Mouse (Mus musculus) spleen, postnatal 14 days (tissue): ENCODE measurements around the gene Ankrd17.

Source experiments
- DNase-seq, 2 experiments: peaks; one replicate each; pipeline ENCODE4 v3.0.0; 2021 to 2022; ENCODE audit warnings: low spot score in 2 of 2

Ankrd17 gene

GRCm38 (mm10) chr5:90366121-90367066, at the start of gene Ankrd17:
Ankrd17 (minus strand) TSS chr5:90366577.
- DNase-seq = peak; percentile 72 to 85

DNA sequence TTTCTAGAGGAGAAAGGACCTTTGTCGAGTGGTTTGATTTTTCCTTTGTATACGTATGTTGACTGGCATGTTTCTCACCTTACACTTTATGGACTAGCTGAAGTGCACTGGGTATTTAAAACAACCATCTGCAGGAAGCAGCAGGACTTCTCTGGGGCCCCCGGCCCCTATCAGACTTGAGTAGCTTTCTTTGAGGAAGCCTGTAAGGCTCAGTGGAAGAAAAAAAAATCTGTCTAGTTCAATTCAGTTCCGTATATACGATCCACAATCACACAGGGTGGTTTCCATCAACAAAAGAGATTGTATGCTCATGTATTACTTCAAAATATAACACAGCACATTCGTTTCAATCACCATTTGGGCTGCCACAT, 48.5 kb upstream of the Ankrd17 start:
- DNase-seq = no peak

DNA sequence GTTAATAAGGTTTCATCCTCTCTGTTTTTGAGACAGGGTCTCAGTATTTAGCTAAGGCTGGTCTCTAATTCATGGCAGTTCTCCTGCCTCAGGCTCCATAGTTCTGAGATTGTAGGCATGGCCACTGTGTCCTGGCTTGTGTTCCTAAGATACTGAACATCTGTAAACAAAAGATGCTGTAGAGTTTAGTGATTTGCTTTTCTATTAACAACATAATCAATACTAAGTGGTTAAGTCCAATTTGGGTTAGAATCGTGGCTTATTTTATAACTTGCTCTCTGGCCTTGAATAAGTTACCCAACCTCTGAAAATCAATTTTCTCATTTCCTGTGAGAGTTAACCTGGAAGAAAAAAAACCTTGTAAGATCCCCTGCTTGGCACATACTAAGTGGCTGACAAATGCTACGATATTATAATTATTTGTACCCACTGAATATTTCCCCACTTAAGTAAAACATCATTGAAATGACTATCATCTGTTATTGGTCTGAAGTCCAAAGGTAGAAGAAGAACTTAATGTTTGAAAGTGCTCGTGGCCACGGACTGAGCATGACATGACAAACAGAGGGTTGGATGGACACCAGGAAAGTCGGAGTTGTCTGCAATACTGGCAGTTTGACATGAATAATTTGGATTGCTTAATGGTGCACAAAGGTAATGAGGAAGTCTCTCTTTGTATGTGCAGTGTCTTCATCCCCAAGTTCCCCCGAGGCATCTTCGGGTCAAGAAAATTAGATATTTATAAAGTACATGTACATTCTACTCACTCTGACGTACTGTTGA, 48.0 kb upstream of the Ankrd17 start:
- no peak for DNase-seq

- DNase-seq = no peak
Observed at GRCm38 (mm10) chr5:90405210-90405609, 38.8 kb upstream of the Ankrd17 start.

DNA sequence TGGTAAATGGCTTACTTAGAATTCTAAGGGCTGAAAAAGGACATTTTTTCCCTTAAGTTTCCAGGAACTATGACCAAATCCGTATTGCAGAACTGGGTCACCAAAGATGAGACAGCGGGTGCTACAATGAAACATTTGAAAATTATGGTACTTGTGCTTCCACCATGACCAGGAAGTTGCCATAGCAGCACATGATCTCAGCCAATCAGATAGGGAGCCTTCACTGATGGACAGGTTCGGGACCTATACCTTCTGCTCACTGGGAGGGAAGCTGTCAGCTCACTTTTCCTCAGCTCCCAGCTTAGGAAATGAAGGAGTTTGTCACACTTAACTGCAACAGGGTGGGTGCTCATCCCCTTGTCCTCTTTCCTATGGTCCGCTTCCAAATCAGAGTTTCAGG, 30.4 kb upstream of the Ankrd17 start:
- no peak for DNase-seq

GRCm38 (mm10) chr5:90394322-90394721, 27.9 kb upstream of the Ankrd17 start:
- DNase-seq = no peak

GRCm38 (mm10) chr5:90393764-90394163, 27.4 kb upstream of the Ankrd17 start:
- DNase-seq = no peak

DNA sequence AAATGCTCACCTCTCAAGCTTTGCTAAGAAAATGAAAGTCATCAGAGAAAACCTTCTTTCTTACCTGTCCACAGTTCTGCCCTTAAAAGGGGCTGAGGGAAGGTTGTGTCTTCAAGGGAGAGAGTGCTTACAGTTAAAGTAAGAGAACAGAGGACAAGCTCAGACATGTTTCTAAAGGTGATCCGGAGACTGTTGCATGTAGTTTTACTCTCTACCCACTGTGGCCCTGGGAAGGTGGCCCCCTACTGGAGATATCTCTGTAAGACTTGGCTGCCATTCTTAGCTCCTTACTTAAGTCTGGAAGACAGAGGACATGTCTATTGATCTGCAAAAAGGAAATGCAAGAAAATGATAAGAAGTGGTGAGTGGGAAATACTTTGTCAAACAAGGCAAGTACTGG, 16.7 kb upstream of the Ankrd17 start:
- DNase-seq = peak in 1 of 2 experiments; percentile 6

- DNase-seq = no peak
Observed at GRCm38 (mm10) chr5:90381458-90381857, 15.1 kb upstream of the Ankrd17 start.

DNA sequence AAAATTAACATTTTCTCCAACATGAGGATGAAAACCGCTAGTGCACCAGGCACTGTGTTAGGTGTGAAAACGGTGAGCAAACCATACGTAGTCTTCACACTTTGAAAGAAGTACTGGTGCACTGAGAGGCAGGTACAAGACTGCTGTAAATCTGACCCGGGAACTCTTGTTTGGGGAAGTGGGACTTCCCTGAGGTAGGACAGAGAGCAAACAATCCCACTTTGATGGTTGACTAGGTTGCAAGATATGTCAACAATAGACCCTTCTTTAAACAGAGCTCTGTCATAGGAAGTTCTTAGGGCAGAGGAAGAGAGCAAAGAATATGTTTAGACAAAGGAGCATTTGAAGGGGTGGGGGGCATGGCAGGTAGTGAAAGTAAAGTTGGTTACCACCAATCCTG, 7.3 kb upstream of the Ankrd17 start:
- no peak for DNase-seq

DNA sequence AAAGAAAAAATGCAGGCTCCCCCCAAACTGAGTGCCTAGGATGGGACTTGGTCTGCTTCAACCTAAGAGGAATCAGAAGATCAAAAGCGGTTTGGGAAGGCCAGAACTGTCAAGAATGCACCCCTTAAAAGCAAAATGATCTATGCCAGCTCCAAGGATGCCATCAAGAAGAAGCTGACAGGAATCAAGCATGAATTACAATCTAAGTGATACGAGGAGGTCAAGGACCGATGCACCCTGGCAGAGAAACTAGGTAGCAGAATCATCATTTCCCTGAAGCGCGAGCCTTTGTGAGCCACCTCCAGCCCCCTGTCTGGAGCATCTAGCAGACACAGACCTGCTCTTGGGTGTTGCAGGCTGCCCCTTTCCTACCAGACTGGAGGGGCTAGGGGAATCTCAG, 4.0 kb upstream of the Ankrd17 start:
- no peak for DNase-seq

DNA sequence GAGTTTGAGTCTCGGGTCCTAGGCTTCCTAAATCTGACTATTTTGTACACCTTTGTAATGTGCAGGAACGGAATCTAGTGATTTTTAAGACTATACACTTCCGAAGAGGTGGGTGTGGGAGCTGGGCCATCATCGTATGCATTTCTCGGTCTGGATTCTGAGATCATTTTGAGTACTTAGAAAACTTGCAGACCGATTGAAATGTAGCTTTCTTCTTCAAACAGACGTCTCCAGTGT, 608 bp upstream of the Ankrd17 start, which contains the start of gene Gm9958:
Gm9958 (plus strand) TSS at position 138 of the 237 bp plus-strand sequence.
- no peak for DNase-seq

- DNase-seq = peak; percentile 33 to 49
Observed at GRCm38 (mm10) chr5:90365141-90365951, 1.0 kb downstream of the Ankrd17 start.

DNA sequence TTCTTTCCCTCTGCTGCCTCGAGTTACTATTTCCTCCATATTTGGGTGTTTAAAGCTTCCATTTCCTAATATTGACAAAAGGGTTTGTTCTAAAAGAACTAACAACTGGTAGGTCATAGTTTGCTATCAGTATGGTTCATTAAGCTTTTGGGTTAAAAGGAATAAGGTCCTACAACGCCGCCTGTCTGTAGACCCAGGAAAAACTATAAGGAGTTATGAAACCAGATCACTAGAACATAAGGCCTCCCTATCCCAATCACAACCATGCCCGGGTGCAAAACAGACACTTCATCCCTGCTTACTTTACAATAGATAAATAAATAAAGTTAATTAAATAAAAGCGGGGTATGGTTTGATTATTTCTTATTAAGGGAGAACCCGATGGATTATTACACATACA, 1.9 kb downstream of the Ankrd17 start:
- DNase-seq = peak; percentile 27 to 61

- DNase-seq = no peak
Observed at GRCm38 (mm10) chr5:90355824-90356223, 10.6 kb downstream of the Ankrd17 start.

DNA sequence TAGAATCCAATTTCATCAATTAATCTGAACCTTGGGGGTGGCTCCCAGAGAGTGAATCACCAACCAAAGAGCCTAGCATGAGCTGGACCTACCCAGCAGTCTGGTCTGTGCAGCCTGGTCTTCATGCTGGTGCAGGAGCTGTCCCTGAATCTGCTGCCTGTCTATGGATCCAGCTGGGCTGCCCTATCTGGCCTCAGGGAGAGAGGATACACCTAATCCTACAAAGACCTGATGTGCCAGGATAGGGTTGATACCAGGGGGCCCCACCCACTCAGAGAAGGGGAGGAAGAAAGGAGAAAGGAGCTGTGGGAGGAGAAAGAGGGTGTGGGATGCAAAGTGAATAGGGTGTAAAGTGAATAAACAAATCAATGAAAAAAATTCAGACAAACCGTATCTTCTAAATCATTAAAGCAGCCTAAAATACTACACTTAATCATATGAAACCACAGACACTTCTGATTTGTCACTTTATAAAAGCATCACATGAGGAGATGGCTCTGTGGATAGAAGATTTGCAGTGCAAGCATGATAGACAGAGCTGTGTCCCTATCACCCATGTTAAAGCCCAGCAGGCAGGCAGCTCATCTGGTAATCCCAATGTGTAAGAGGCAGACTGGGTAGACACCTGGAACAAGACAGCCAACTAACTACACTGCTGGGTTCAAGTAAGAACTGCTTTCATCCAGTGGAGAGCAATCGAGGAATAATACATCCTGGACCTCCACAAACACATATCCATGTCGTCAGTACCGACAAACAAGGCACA, 12.6 kb downstream of the Ankrd17 start:
- DNase-seq = no peak

DNA sequence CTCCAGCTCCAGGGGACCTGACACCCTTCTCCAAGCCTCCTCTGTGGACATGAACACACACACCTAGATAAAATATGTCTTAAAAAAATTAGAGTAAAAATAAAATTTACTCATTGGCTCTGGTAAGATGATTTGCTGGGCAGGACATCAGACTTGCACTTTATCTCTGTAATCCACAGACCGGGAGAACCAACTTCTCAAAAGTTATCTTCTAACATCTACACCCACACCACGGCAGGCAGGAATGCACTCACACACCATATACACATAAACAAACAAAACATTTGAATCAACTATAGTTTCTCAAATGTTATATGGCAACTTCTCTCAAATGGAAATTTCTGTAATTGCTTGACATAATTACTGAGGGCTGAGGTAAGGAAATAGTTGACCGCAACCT, 19.5 kb downstream of the Ankrd17 start:
- DNase-seq = no peak

- no peak for DNase-seq
Observed at GRCm38 (mm10) chr5:90340847-90341246, 25.5 kb downstream of the Ankrd17 start.

- no peak for DNase-seq
Observed at GRCm38 (mm10) chr5:90339953-90340343, 26.4 kb downstream of the Ankrd17 start.

- DNase-seq = no peak
Observed at GRCm38 (mm10) chr5:90339129-90339952, 27.0 kb downstream of the Ankrd17 start.
